Mouse (Mus musculus): ENCODE measurements around the gene Lat. TPM values are rescaled to one million over a fixed set of nuclear protein-coding genes. Genes with fewer than 3 reads are reported as not detected.

Gene Lat
- total and polyA plus RNA-seq, 3 experiments, result 0.62 to 1.2 TPM; not detected in 1

DNA sequence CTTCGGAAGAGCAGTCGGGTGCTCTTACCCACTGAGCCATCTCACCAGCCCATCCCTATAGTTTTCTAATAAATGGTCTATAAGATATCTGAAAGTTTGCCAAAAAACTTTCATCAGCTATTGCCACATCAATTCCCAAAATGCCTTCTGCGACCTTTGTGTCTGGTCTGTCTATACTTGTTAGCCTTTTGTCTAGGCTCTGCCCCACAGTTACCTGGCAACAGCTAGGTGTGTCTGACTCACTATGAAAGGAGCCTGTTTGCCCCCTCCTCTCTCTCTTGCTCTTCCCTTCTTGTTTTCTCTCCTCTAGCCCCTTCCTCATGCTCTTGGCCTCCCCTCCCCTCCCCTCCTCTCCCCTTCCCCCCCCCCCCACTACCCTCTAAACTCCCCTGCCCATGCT is 23.8 kb downstream of the Lat start:
- Histone ChIP-seq H3K9ac (ENCODE audit: control insufficient read depth, low read depth, low read length, poor library complexity, severe bottlenecking) (no peak overlapping the region), H3K27ac (ENCODE audit: control insufficient read depth, low read depth, low read length) (no peak overlapping the region), H3K36me3 (ENCODE audit: control insufficient read depth in 1 of 2, insufficient read depth in 2 of 2, low read length in 2 of 2) (peaks cover 0 to 8% of the 10 kb centered on the region in 2 experiments; a peak in 2 of 4 replicates), H3K9me3 (replicated peaks; ENCODE audit: insufficient read depth, low read length) (no peaks in the 10 kb centered on the region), H3K4me3 (ENCODE audit: control insufficient read depth in 1 of 2, insufficient read depth in 1 of 2, low read depth in 2 of 2, low read length in 2 of 2) (no peak overlapping the region), H3K79me2 (ENCODE audit: control insufficient read depth, insufficient read depth, low read length, poor library complexity) (no peaks in the 10 kb centered on the region), H3K4me1 (ENCODE audit: control insufficient read depth in 1 of 2, insufficient read depth in 2 of 2, low read length in 2 of 2) (peaks cover 0 to 10% of the 10 kb centered on the region in 2 experiments; a peak in 2 of 4 replicates), H3K27me3 (ENCODE audit: control insufficient read depth in 1 of 2, insufficient read depth in 2 of 2, low read length in 2 of 2) (peaks cover 0 to 1% of the 10 kb centered on the region in 2 experiments; a peak in 1 of 4 replicates)
- TF ChIP-seq RAD21 (IDR thresholded peaks at IDR 0.05; ENCODE audit: low read depth, low read length) (no peak), ZMIZ1 (IDR thresholded peaks at IDR 0.05; ENCODE audit: low read depth, low read length) (no peak), POLR2AphosphoS2 (IDR thresholded peaks at IDR 0.05; ENCODE audit: low read length) (no peak), ELF1 (IDR thresholded peaks at IDR 0.05; ENCODE audit: low read depth, low read length) (no peak), MXI1 (IDR thresholded peaks at IDR 0.05; ENCODE audit: low read depth, low read length) (no peak), KAT2A (conservative IDR thresholded peaks at IDR 0.05; ENCODE audit: low read depth, low read length) (no peak), TBP (IDR thresholded peaks at IDR 0.05; ENCODE audit: low read depth, low read length) (no peak), POLR2AphosphoS5 (IDR thresholded peaks at IDR 0.05; ENCODE audit: borderline replicate concordance, low read depth, low read length) (no peak), USF1 (IDR thresholded peaks at IDR 0.05; ENCODE audit: low read depth, low read length) (no peak), UBTF (IDR thresholded peaks at IDR 0.05; ENCODE audit: borderline replicate concordance, insufficient read depth, low read depth, low read length) (no peak), CHD2 (IDR thresholded peaks at IDR 0.05; ENCODE audit: low read length) (no peak), MAFK (IDR thresholded peaks at IDR 0.05; ENCODE audit: borderline replicate concordance, low read depth, low read length) (no peak), CHD1 (IDR thresholded peaks at IDR 0.05; ENCODE audit: low read depth, low read length) (no peak), TCF12 (IDR thresholded peaks at IDR 0.05; ENCODE audit: low read depth, low read length) (no peak), MYC (IDR thresholded peaks at IDR 0.05; ENCODE audit: low read depth, low read length) (no peak), MAX (IDR thresholded peaks at IDR 0.05; ENCODE audit: low read length) (no peak), E2F4 (IDR thresholded peaks at IDR 0.05; ENCODE audit: borderline replicate concordance, low read depth, low read length) (no peak), ETS1 (IDR thresholded peaks at IDR 0.05; ENCODE audit: low read depth, low read length) (no peak), ZNF384 (IDR thresholded peaks at IDR 0.05; ENCODE audit: low read depth, low read length) (no peak; the same call in 1 of the 2 replicates)
- DNase-seq (ENCODE audit: low read depth, low spot score), result no peak

DNA sequence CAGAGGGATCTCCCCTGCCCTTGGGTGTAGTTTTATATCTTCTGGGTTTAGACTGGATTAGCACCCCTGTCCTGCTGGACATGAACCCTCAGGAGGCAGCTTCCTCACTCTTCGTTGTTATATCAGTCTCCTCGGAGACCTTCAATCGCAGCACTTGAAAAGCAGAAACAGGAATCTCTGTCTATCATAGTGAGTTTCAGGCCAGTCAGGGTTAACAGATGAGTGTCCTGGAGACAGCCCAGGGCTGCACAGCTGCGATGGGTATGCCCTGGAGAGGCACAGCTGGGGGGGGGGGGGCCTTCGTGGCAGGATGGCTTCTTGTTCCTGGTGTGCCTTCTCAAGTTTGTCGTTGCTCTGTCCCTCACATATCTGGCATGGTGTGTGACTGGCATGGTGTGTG is 28.5 kb downstream of the Lat start:
- Histone ChIP-seq H3K27me3 (ENCODE audit: control insufficient read depth in 1 of 2, insufficient read depth in 2 of 2, low read length in 2 of 2) (peaks cover 2 to 3% of the 10 kb centered on the region in 2 experiments; a peak in 3 of 4 replicates), H3K36me3 (ENCODE audit: control insufficient read depth in 1 of 2, insufficient read depth in 2 of 2, low read length in 2 of 2) (no peaks in the 10 kb centered on the region), H3K9me3 (replicated peaks; ENCODE audit: insufficient read depth, low read length) (no peaks in the 10 kb centered on the region), H3K4me1 (ENCODE audit: control insufficient read depth in 1 of 2, insufficient read depth in 2 of 2, low read length in 2 of 2) (no peaks in the 10 kb centered on the region), H3K4me3 (ENCODE audit: control insufficient read depth in 1 of 2, insufficient read depth in 1 of 2, low read depth in 2 of 2, low read length in 2 of 2) (no peak overlapping the region), H3K27ac (ENCODE audit: control insufficient read depth, low read depth, low read length) (no peak overlapping the region), H3K9ac (ENCODE audit: control insufficient read depth, low read depth, low read length, poor library complexity, severe bottlenecking) (no peak overlapping the region), H3K79me2 (ENCODE audit: control insufficient read depth, insufficient read depth, low read length, poor library complexity) (no peaks in the 10 kb centered on the region)
- TF ChIP-seq MAZ (IDR thresholded peaks at IDR 0.05; ENCODE audit: low read depth, low read length) (no peak), TCF12 (IDR thresholded peaks at IDR 0.05; ENCODE audit: low read depth, low read length) (no peak), RCOR1 (IDR thresholded peaks at IDR 0.05; ENCODE audit: low read depth, low read length) (no peak), SMC3 (IDR thresholded peaks at IDR 0.05; ENCODE audit: low read depth, low read length) (no peak), KAT2A (conservative IDR thresholded peaks at IDR 0.05; ENCODE audit: low read depth, low read length) (no peak), GATA1 (IDR thresholded peaks at IDR 0.05; ENCODE audit: low read depth, low read length) (no peak), SIN3A (IDR thresholded peaks at IDR 0.05; ENCODE audit: low read length) (no peak)
- DNase-seq (ENCODE audit: low read depth, low spot score), result no peak
